Mouse (Mus musculus) cerebellum, adult 9-10 months (tissue): ENCODE data around the gene Fkbp5.
"Not testable (repeated sequence)": the region's sequence is repeated elsewhere in the genome, so short reads cannot be mapped to it uniquely, and the experiment has no call there.

Experiments
- DNase-seq: peaks from one replicate; pipeline ENCODE4 v3.0.0; 2022

Fkbp5 gene

DNA sequence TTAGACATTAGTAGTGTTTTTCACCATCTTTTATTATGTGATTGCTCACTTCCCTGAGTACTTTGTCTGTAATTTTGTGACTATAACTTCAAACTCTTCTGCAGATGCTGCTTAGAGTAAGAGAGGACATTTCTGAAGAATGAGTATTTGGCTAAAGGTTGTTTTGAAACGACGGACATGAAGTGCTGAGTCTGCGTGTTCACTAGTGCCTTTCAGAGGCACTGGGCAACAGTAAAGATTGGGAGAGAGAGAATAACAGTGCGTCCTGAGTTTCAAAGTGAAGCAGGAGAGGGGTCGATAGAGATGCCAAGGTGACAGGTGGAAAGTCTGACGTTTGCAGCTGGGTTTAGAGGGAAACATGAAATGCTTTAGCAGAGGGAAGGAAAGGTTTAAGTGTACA lies 69.1 kb downstream of the Fkbp5 start:
- DNase-seq, result no peak

DNA sequence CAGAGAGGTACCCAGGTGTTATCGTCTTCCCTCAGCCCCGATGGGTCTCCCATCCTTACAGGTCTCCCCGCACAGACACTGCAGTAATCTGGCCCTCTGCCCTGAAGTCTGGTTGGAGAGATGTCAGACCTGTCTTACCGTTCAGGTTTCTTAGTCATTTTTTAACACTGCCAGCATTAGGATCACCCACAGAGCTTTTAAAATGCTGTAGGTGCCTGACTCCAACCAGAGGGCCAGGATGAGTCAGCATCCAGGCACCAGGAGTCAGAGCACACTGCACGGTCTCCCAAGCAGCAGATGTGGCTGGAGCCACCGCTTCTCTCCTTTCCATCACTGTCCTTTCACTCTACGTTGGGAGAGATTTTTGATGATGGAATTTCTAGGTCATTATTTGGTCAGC lies 69.5 kb downstream of the Fkbp5 start:
- DNase-seq, result no peak

DNA sequence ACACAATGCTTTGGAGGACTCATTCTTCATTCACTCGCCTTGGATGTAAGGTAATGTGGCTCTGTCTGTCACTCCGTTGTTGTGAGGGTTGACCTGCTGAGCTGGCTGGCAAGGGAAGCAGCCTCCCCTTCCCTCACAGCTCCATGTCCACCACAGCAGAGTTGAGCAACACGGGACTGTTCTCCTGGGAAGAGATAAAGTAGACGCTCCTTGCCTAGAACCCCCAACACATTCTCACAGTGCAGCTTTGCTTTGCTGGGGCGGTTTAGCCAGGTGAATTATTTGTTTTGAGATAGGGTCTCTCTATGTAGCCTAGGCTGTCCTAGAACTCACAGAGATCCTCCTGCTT lies 70.5 kb downstream of the Fkbp5 start:
- DNase-seq, result no peak

DNA sequence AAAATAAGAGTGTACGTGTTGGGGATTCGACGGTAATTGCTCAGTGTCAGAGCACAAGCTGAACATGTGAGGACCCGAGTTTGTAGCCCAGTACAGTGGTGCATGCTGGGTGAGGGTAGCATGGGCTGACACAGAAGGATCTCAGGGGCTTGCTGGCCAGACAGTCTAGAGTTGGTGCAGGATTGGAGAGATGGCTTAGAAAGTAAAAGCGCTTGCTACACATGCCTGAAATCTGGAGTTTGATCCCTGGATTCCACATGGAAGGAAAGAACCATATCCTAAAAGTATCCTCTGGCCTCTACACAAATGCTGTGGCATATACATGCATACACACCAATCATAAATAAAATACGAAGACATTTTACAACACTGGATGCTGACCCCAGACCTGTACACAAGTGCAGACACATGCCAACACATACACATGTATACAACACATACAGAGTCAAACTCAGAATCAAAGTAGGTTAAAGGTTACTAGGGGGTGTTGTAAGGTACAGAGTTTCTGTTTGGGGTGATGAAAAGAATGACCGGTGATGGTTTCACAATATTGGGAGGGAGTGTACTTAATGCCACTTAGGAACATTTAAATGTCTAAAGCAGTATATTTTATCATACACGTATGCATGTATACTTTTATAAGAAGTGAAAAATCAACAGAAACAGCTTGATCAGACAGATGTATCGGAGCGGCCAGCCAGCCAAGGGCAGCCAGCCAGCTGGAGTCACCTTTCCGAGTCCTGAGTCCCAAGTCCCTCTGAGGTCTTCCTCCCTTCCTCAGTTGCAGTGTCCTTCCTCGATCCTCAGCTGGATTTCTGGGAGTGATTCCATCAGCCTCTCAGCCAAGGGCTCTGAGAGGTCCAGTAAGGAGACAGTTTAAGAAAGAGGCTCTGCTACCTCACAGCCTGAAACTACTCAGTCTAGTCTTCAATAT lies 71.2 kb downstream of the Fkbp5 start:
- DNase-seq, result no peak

DNA sequence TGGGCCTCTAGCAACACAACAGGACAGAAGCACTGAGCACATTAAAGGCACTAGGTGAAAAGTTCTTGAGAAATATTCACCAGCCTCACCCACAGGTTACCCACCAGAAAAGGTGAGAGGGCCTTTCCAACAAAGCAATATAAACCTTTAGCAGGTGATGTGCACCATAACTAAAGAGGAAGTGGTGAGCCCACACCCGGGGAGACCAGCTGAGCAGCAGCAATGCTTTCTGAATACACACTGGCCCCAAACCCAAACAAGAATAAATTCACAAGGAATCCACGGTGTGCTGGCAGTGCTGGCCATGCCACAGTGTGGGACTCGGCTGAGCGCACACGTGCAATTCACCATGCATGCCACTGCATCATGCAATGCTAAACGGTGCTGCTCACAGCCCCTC lies 74.7 kb downstream of the Fkbp5 start:
- no peak for DNase-seq

DNA sequence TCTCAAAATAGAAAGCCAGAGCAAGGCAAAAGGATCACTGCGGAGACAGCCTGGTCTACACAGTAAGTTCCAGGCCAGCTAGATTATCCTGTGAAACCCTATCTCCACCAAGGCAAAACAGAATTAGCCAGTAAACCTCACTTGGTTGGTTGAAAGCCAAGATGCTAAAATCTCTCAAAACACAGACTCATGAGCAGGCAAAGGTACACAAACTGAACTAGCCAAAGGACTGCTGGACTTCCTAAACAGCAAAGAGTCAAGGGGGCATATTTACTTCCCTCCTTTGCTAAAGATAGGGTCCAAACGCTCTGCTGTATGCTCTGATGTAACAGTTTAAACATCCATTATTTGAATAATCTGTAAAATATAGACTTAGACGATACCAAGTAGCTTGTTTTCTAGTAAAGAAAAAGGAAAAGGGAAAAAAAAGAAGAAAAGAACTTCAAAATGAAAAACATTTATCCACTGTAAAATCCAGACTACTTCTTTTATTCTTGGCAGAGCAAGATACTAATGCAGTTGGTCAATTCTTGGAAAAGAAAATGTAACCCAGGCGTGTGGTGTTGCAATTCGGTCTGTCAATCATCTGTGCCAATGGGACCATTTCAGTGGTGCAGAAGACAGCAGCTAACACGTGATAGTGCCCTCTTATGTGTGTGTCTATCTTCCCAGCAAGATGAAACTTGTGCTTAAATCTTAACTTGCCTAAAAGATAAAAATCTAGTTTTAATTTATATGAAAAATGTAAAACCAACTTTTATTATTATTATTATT lies 78.8 kb downstream of the Fkbp5 start:
- no peak for DNase-seq

DNA sequence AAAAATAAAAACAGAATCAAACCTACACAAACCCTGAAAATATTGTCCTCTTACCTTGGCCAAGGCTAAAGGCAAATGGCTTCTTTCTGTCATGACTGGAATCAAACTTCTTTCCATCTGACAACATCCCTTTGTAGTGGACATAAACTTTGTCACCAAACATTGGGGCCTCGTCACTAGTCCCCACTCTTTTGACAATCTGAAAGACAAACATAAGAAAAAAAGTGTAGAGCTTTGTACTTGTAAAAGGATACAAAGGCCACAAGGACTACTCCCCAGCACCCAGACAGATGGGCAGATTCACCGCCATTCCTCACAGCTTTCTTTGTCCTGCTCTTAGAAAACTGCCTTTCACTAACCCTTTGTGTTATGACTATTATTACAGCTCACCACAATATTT lies 79.4 kb downstream of the Fkbp5 start:
- DNase-seq, result no peak

DNA sequence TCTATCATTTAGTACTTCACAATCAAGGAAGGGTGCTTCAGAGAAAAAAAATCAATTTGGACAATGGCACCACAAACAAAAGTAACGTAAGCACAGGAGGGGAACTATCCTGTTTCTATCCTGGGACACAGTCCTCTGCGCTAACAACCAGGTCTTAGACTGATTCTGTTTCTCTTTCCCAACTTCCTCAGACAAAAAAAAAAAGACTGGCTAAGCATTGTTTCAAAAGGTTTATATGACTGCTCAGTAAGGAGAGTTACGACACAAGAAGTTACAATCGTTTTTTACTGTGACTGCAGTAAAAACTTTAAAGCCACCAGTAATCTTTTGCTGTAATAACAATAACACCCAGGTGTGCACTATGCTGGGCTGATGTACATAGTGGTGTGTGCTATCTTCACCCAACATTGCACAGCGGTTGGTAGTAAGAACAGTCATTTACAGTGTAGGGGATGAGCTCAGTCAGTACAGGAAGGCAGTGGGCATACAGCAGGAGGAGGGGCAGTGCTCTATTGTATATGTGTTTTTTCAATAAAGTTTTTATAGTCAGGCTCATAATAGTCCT lies 82.3 kb downstream of the Fkbp5 start:
- DNase-seq, result no peak

DNA sequence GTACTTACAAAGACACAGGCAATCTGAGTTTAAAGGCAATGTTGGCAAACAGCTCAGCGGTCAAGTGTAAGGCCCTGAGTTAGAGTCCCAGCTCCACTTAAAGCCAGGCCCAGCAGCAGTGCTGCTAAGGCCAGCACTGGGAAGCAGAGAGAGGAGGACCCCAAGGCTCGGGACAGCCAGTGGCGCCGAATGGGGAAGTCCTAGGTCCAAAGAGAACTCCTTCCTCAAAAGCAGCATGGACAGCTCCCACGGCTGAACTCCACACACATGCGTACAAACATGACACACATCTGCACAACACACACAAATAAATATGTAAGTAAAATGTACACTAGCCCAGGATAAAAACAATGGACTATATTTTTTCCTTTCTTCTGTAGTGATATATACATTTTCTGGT lies 84.3 kb downstream of the Fkbp5 start:
- DNase-seq, result no peak

DNA sequence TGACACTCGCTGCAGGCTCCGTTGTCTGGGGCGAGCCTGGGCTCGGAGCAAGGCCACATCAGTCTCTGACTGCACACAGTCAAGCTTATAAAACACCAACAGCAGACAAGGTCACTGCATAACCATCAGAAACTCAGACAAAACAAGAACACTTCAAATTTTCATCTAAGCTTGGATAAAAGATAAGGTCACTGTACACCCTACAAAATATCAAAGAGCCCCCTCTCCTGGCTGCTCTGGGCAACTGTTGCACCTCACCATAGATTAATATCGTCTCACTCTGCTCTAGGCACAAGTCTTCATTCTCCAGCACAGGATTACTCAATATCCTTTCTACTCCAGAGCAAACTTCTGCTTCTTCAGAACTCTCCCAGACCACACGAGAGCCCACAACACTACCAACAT lies 85.4 kb downstream of the Fkbp5 start:
- no peak for DNase-seq

DNA sequence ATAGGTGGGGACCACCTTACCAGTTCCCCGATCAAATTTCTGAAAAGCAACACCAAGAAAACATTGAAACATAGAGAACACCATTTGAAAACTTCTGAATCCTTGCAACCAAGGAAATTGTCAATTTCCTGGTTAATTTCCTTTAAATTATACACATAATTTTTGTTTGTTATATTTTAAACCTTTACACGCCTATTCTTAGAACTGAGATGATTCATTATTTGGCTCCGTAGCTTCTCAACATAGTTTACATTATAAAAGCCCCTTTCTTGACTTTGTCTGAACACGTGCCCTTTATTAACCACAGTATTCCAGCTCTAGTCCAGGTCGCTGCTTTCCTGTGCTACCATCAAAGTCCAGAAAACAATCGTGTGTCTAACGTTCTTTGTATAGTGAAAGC lies 86.3 kb downstream of the Fkbp5 start:
- DNase-seq, result no peak

DNA sequence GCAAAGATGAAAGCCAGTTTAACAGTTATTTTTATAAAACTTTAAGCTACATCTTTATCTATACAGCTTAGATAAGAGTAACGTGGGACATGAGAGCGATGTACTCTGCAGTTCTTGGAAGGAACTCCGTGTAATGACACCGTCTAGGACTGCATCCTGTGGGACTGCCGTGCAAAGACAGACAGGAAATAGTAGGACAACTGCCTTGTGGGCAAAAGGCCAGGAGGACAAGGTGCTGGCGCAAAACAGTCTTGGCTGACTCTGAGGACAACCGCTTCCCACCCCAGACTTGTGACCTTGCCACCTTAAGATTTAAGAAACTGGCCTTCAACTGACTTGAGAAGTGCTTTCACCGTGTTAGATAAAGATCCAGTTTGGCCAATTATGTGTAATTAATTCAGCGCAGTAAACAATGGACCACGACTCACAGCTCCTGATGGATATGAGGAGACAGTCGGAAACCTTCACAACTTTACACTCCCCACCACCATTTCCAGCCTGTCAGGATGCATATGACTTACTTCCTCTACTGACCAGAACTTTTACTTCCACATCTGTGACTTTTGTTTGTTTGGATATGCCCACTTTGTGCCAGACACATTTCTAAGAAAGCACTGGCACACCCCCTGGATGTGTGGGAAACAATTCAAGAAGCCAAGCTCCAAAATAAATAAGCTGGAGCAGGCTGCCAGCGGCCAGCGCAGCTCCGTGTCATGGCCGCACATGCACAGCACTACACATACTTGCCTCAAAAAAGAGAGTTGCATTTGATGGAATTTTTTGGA lies 88.7 kb downstream of the Fkbp5 start:
- DNase-seq, result no peak

DNA sequence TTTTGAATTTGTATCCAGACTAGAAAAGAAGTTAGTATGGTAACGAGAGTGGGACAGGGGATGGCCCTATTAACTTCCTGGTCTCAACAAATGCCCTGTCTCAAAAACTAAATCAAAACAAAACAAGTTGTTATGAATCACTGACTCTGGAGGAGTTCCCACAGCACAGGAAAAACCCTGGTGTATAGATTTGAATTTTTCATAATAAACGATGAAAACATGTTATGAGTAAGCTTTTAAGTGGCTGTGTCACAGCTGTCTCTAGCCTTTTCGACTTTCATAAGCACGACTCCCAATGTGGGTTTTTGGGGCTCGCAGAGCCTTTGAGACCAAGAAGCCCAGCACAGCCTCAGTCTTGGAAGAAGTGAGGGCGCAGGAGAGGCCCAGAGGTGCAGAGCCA lies 89.7 kb downstream of the Fkbp5 start:
- DNase-seq, result no peak

DNA sequence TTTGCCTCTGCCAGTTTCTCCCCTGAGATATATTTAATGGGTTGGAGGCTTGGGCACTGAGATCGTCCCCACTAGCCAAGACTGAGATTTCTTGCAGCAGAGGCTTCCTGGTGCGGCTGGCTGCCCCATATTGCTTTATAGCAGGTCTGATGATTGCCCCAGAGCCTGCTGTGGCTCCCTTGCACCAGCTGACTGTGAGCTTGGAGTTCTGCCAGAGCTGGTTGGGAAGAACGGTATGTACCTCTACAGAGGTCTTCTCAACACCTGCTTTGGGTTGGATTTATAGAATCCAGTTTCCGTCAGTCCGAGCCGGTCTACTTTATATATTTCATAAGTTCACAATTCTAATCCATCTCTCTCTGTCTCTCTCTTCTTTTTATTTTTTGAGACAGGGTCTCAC lies 93.0 kb downstream of the Fkbp5 start:
- DNase-seq, result no peak

DNA sequence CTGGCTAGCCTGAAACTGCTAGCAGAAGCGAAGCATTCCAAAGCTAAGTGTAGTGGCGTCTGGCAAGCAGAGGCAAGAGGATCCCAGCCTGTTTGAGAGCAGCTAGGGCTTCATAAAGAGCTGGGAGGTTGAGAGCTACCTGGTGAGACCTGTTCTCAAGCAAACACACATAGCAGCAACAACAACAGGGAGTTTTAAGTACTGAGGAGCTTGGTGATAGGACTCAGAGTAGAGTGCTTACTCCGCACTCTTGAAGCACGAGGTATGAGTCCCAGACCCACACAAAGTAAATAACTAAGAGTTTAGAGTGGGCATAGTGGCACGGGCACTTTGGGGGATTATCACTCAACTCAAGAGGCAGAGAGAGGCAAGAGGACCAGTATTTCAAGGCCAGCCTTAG lies 96.3 kb downstream of the Fkbp5 start:
- no peak for DNase-seq

DNA sequence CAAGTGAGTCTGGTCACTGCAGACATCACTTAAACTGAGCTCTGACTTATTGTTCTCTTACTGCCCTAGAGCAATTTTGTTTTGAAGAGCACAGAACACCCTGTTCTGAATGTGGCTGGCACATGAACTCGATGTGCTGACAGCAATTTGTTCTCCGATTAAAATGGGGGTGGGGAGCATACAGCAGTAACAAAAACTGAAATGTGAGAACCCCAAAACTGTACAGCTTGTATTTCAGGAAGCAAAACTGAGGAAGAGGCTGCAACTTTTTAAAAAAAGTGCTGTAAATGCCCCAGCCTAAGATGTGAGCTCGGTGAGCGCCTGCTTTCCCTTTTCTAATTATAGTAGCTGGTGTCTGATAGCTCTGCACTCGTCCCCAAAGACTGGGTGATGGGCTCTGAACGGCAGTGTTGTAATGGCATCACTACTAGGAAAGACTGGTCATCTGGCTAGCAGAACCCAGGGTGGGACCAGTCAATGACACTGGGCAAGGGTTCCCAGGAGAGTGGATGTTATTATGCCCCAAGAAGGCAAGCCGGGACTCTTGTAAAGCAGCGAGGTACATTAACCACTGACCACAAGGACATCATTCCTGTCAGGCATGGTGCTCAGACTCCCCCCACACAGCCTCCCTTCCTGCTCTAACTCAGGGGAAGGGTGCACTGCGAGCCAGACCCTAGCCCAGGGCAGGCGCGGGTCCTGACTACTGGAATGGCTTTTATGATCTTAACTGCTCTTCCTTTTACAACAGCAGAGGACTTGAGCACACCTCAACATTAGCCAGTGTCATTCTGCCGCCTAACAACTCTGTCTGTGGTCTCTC lies 96.9 kb downstream of the Fkbp5 start:
- DNase-seq, result no peak

DNA sequence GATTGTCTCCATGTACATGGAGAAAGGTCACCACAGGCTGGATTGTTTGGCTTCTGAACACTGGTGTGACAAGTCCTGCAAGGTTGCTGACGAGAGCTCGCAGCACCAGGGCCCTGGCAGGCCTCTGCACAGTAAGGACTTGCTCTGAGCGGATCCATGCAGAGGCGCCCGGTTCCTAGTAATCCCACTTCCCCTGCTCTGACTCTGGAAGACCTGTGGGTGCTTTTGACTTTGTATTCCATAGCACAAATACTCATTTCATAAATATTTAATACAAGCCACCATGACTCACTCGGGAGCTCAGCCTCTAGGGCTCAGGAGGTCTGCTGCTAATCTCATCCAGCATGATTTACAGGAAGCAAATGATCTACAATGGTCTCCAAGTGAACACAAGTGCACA lies 97.7 kb downstream of the Fkbp5 start:
- DNase-seq, result no peak

DNA sequence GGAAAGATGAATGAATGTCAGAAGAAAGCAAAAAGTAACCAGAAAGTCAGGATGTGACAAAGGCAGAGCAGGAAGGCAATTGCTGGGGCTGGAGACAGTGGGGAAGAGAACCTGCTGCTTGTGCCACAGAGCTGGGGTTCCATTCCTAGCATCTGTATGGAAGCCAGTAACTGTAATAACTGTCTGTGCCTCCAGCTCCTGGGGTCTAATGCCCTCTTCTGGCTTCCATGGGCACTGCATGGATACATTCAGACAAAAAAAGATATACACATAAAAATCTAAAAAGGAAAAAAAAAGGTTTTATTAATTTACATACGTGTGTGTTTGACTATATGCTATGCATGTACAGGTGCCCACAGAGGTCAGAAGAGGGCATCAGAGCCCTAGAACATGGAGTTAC lies 98.4 kb downstream of the Fkbp5 start:
- DNase-seq, result no peak

DNA sequence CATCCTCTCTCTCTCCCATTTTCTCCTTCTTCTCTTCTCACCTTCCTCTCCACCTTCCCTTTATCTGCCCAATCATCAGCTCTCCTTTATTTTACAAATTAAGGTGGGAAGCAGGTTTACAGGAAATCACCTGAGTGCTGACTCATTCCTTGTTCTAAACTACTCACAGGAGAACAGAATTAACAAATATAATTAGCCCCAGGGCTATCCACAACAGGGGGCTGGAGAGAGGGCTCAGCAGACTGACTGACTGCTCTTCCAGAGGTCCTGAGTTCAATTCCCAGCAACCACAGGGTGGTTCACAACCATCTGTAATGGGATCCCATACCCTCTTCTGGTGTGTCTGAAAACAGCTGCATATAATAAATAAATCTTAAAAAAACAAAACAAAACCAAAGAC lies 98.8 kb downstream of the Fkbp5 start:
- DNase-seq, result not testable (repeated sequence)

DNA sequence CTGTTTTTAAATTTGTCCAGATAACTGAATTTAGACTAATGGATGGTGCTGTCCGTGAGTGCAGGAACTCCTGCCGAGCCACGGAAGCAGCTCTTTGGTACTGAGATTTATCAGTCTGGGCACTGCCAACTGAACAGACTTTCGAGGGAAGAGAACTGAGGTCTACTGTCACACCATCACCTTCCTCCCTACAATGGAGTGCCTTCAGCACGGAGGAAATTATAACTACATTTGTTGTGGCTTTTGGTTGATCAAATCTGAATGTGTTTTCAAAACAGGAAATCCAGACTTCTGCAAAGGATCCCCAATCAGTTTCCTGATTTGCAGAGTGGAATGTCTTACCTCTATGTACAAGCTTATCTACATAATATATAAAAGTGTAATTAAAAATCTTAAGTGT lies 99.6 kb downstream of the Fkbp5 start:
- DNase-seq, result no peak

DNA sequence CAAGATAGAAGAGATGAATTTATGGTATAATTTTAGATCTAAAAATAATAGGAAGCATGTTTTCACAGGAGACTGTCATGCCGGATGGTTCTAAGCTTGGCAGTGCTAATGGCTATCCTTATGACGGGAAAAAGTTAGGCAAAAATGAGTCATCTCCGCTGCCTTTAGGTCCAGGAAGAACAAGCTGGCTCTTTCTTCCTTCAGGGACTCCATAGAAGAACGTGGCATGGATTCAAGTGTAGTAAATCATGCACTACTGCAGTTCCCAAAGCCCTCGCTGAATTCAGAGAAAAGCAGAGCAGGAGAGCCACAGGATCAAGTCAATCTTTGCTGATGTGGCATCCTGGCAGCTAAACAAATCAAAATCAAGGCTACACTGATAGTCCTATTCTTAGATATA lies 102.1 kb downstream of the Fkbp5 start:
- DNase-seq, result no peak

DNA sequence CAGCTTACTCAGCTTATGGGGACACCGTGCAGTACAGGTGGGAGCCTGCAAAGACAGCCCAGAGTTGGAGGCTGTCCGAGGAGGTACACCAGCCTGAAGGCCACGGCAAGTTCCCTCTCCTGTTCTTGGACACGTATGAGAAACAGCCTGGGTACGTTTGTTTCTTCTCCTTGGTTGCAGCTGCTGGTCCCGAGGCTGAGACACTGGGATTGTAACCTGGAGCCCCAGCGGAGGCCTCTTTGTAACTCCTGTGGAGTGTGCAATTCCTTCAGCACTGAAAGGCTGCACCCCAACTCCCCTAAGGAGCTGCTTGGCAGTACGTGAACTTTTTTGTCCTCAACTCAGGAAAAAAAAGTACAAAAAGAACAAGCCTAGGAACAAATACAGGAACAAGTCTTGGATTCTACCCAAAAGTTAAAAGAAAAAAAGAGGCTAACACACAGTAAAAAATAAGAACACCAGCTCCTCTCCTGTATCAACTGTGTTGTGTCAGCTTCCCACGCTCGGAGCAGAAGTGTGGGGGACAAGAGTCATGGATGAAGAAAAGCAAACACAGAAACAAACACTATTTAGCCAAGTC lies 105.9 kb downstream of the Fkbp5 start:
- DNase-seq, result no peak
